Mouse (Mus musculus): ENCODE data around the gene Gata5. TPM values are rescaled to one million over a fixed set of nuclear protein-coding genes. Genes with fewer than 3 reads are reported as not detected.
A peak's percentile ranks its signal among the peaks of the same experiment; 100 is the strongest.

Gata5 gene
- total RNA-seq (2021): under 1 TPM in 1 of 2 experiments, not detected in 1; 0.08 TPM
- long read RNA-seq, experiment 1: 0 reads
- long read RNA-seq, experiment 2: 0 reads

GRCm38 (mm10) chr2:180334551-180334986, at the start of gene Gata5:
Gene Gata5, minus strand, starts transcription at chr2:180334699.
- DNase-seq (ENCODE audit: low spot score in 2 of 2): no peak

GRCm38 (mm10) chr2:180376730-180377129, 42.2 kb upstream of the Gata5 start:
- DNase-seq (ENCODE audit: low spot score in 2 of 2): no peak

- no peak for DNase-seq (ENCODE audit: low spot score in 2 of 2)
Observed at GRCm38 (mm10) chr2:180373256-180373655, 38.8 kb upstream of the Gata5 start.

GRCm38 (mm10) chr2:180368359-180368758, 33.9 kb upstream of the Gata5 start:
- no peak for DNase-seq (ENCODE audit: low spot score in 2 of 2)

- no peak for DNase-seq (ENCODE audit: low spot score in 2 of 2)
Observed at GRCm38 (mm10) chr2:180367350-180367749, 32.9 kb upstream of the Gata5 start.

- DNase-seq (ENCODE audit: low spot score in 2 of 2): no peak
Observed at GRCm38 (mm10) chr2:180363434-180363720, 28.9 kb upstream of the Gata5 start.

- DNase-seq (ENCODE audit: low spot score in 2 of 2): no peak
Observed at GRCm38 (mm10) chr2:180362585-180363433, 28.3 kb upstream of the Gata5 start.

GRCm38 (mm10) chr2:180359062-180359461, 24.6 kb upstream of the Gata5 start:
- DNase-seq (ENCODE audit: low spot score in 2 of 2): no peak

GRCm38 (mm10) chr2:180353338-180353737, 18.8 kb upstream of the Gata5 start:
- DNase-seq (ENCODE audit: low spot score in 2 of 2): no peak

GRCm38 (mm10) chr2:180350700-180351099, 16.2 kb upstream of the Gata5 start:
- no peak for DNase-seq (ENCODE audit: low spot score in 2 of 2)

GRCm38 (mm10) chr2:180346820-180347497, 12.5 kb upstream of the Gata5 start:
- DNase-seq (ENCODE audit: low spot score in 2 of 2): peak; percentile 56 to 76

- no peak for DNase-seq (ENCODE audit: low spot score in 2 of 2)
Observed at GRCm38 (mm10) chr2:180343092-180343491, 8.6 kb upstream of the Gata5 start.

GRCm38 (mm10) chr2:180342189-180342588, 7.7 kb upstream of the Gata5 start:
- no peak for DNase-seq (ENCODE audit: low spot score in 2 of 2)

GRCm38 (mm10) chr2:180341229-180341628, 6.7 kb upstream of the Gata5 start:
- no peak for DNase-seq (ENCODE audit: low spot score in 2 of 2)

- DNase-seq (ENCODE audit: low spot score in 2 of 2): no peak
Observed at GRCm38 (mm10) chr2:180339886-180340285, 5.4 kb upstream of the Gata5 start.

GRCm38 (mm10) chr2:180333778-180334550, 535 bp downstream of the Gata5 start:
- no peak for DNase-seq (ENCODE audit: low spot score in 2 of 2)

- no peak for DNase-seq (ENCODE audit: low spot score in 2 of 2)
Observed at GRCm38 (mm10) chr2:180329466-180329865, 5.0 kb downstream of the Gata5 start.

GRCm38 (mm10) chr2:180322674-180323355, 11.7 kb downstream of the Gata5 start:
- DNase-seq (ENCODE audit: low spot score in 2 of 2): no peak

- no peak for DNase-seq (ENCODE audit: low spot score in 2 of 2)
Observed at GRCm38 (mm10) chr2:180320216-180320615, 14.3 kb downstream of the Gata5 start.

GRCm38 (mm10) chr2:180317591-180317990, 16.9 kb downstream of the Gata5 start:
- no peak for DNase-seq (ENCODE audit: low spot score in 2 of 2)

GRCm38 (mm10) chr2:180314292-180314691, 20.2 kb downstream of the Gata5 start:
- DNase-seq (ENCODE audit: low spot score in 2 of 2): no peak
